Comparison of ENCODE assay signal across 10 mouse cellular contexts in genomic region chr5:104068751-104069150, GRCm38 (mm10). TPM values are rescaled to one million over a fixed set of nuclear protein-coding genes. Genes with fewer than 3 reads are reported as not detected.
A peak's percentile ranks its signal among the peaks of the same experiment; 100 is the strongest.
DNase-seq lines count a peak whose midpoint lies in the region; ATAC-seq lines count a peak whose summit lies in the region.
"Had no signal": no experiment of that assay in that cellular context is flagged by ENCODE, and none has a peak within 500 bp of the region (broad histone marks: within the 10 kb centered on the region; RNA-seq: fewer than 3 reads in every experiment).

No protein-coding gene starts in this region.

- peaks cover 6% of the 10 kb centered on the region for H3K36me3 ChIP-seq in neural tube, embryonic 15.5 days
- H3K36me3 ChIP-seq in heart, embryonic 12.5 days: peaks cover 10% of the 10 kb centered on the region

- H3K27me3 ChIP-seq in neural tube, embryonic 15.5 days (replicated peaks): no peaks in the 10 kb centered on the region
- H3K27me3 ChIP-seq in heart, embryonic 12.5 days (replicated peaks): no peaks in the 10 kb centered on the region
- H3K27me3 ChIP-seq: heart, embryonic 15.5 days had no signal

- H3K4me1 ChIP-seq in neural tube, embryonic 15.5 days: peaks cover 6% of the 10 kb centered on the region
- peaks cover 7% of the 10 kb centered on the region for H3K4me1 ChIP-seq in heart, embryonic 12.5 days (replicated peaks)

- H3K27ac ChIP-seq in neural tube, embryonic 15.5 days (replicated peaks): no peak overlapping the region
- no peak overlapping the region for H3K27ac ChIP-seq in heart, embryonic 12.5 days (ENCODE audit: poor library complexity, severe bottlenecking)
- H3K27ac ChIP-seq: heart, embryonic 15.5 days had no signal

- no peak overlapping the region for H3K4me2 ChIP-seq in neural tube, embryonic 15.5 days
- H3K4me2 ChIP-seq in heart, embryonic 12.5 days: no peak overlapping the region
- H3K4me2 ChIP-seq: heart, embryonic 15.5 days had no signal

- DNase-seq in heart, postnatal 4 days: peak; percentile 33
- DNase-seq in heart, adult 8-10 months (ENCODE audit: low spot score): no peak
- peak; percentile 49 for DNase-seq in neural tube, embryonic 10.5 days (ENCODE audit: extremely low spot score, low spot score)
- peak; percentile 24 for DNase-seq in embryo, embryonic 9.5 days (ENCODE audit: extremely low spot score)
- peak; percentile 31 for DNase-seq in thymus, postnatal 14 days
- DNase-seq in spleen, adult 12 weeks (ENCODE audit: low spot score): no peak

- ATAC-seq in neural tube, embryonic 15.5 days (ENCODE audit: low FRiP score): no peak
- ATAC-seq in heart, embryonic 12.5 days (ENCODE audit: insufficient number of reproducible peaks, low FRiP score): no peak

- H3K4me3 ChIP-seq in neural tube, embryonic 15.5 days (replicated peaks): no peak overlapping the region
- no peak overlapping the region for H3K4me3 ChIP-seq in heart, embryonic 12.5 days
- H3K4me3 ChIP-seq: heart, embryonic 15.5 days had no signal

- WGBS in neural tube, embryonic 15.5 days: 88% methylated on average over 7 of the region's 7 CpGs
- WGBS in heart, embryonic 12.5 days: 89% methylated on average over 7 of the region's 7 CpGs

- H3K9me3 ChIP-seq in neural tube, embryonic 15.5 days (replicated peaks): no peaks in the 10 kb centered on the region
- H3K9me3 ChIP-seq in heart, embryonic 12.5 days (replicated peaks): no peaks in the 10 kb centered on the region
- H3K9me3 ChIP-seq: heart, embryonic 15.5 days had no signal

- no peak overlapping the region for H3K9ac ChIP-seq in neural tube, embryonic 15.5 days (replicated peaks)
- no peak overlapping the region for H3K9ac ChIP-seq in heart, embryonic 12.5 days
- H3K9ac ChIP-seq: heart, embryonic 15.5 days had no signal

RNA-seq across cellular contexts. Expression of gene Gm17660, which starts 8.7 kb away (rescaled TPM):
- not detected for total RNA-seq in heart, postnatal 4 days (2021)
- total RNA-seq in heart, adult 8-10 months (2022): not detected
- polyA plus RNA-seq in neural tube, embryonic 15.5 days (2015; fragmentation: Nextera tagmentation; extraction: Ambion mirVana): not detected in 2 replicates
- polyA plus RNA-seq in heart, embryonic 12.5 days (2016; fragmentation: Nextera tagmentation; extraction: Ambion mirVana): not detected in 2 replicates
- total RNA-seq: adrenal gland, postnatal 36 days had no signal

RNA-seq across cellular contexts. Expression of gene Nudt9, which starts 22.6 kb away (rescaled TPM):
- 10 to 100 TPM; 43.1 to 44.1 TPM for total RNA-seq in heart, postnatal 4 days (2021)
- total RNA-seq in heart, adult 8-10 months (2022): 10 to 100 TPM; 53.8 to 58.9 (median 56.7) TPM
- polyA plus RNA-seq in neural tube, embryonic 15.5 days (2015; fragmentation: Nextera tagmentation; extraction: Ambion mirVana): 73.0 and 73.2 TPM in 2 replicates
- 57.2 and 57.3 TPM in 2 replicates for polyA plus RNA-seq in heart, embryonic 12.5 days (2016; fragmentation: Nextera tagmentation; extraction: Ambion mirVana)

RNA-seq across cellular contexts. Expression of gene Sparcl1, which starts 44.8 kb away (rescaled TPM):
- total RNA-seq in heart, postnatal 4 days (2021): 100 to 1,000 TPM; 242 to 250 TPM
- 100 to 1,000 TPM; 165 to 223 (median 203) TPM for total RNA-seq in heart, adult 8-10 months (2022)
- 479 and 515 TPM in 2 replicates for polyA plus RNA-seq in neural tube, embryonic 15.5 days (2015; fragmentation: Nextera tagmentation; extraction: Ambion mirVana)
- 21.2 and 25.4 TPM in 2 replicates for polyA plus RNA-seq in heart, embryonic 12.5 days (2016; fragmentation: Nextera tagmentation; extraction: Ambion mirVana)

RNA-seq across cellular contexts. Expression of gene Hsd17b11, which starts 47.0 kb away (rescaled TPM):
- 10 to 100 TPM; 24.0 to 26.4 TPM for total RNA-seq in heart, postnatal 4 days (2021)
- total RNA-seq in heart, adult 8-10 months (2022): 10 to 100 TPM; 26.5 to 30.0 (median 27.4) TPM
- 4.3 TPM in 2 replicates for polyA plus RNA-seq in neural tube, embryonic 15.5 days (2015; fragmentation: Nextera tagmentation; extraction: Ambion mirVana)
- 3.9 and 4.3 TPM in 2 replicates for polyA plus RNA-seq in heart, embryonic 12.5 days (2016; fragmentation: Nextera tagmentation; extraction: Ambion mirVana)

Comparison
In these comparisons a context has a peak if more than half of its experiments do, and no peak if none do; other contexts are left out.
1. DNase-seq: peak in heart, postnatal 4 days (single experiment), neural tube, embryonic 10.5 days (single experiment), embryo, embryonic 9.5 days (single experiment) and thymus, postnatal 14 days (single experiment); none in heart, adult 8-10 months (single experiment) and spleen, adult 12 weeks (single experiment).